Mouse (Mus musculus) c-Kit-positive CD71-positive TER-119-negative erythroid progenitor cells, embryonic 14.5 days (primary cell): ENCODE data around the gene Cpne9.
A peak's percentile ranks its signal among the peaks of the same experiment; 100 is the strongest.

Experiments
- DNase-seq: peaks from one replicate; pipeline ENCODE4 v3.0.0-alpha.2; 2013; ENCODE audit warnings: low read depth

Cpne9 gene

DNA sequence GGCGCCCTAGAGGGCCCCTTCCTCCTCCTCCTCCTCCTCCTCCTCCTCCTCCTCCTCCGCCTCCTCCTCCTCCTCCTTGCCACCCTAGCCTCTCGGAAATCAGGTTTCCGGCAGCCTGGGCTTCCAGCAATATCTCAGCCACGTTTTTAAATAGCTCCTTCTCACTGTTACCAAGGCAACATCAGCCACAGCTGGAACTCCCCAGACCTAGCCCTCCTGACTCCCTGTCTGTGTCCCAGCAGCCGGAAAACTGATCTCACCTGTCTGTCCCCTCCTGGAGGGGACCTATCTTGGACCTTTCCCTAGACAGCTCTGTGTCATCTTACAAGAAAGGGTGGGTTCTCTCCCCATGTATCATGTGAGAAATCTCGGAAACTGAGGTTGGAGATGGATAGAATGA is 60.2 kb downstream of the Cpne9 start:
- no peak for DNase-seq

DNA sequence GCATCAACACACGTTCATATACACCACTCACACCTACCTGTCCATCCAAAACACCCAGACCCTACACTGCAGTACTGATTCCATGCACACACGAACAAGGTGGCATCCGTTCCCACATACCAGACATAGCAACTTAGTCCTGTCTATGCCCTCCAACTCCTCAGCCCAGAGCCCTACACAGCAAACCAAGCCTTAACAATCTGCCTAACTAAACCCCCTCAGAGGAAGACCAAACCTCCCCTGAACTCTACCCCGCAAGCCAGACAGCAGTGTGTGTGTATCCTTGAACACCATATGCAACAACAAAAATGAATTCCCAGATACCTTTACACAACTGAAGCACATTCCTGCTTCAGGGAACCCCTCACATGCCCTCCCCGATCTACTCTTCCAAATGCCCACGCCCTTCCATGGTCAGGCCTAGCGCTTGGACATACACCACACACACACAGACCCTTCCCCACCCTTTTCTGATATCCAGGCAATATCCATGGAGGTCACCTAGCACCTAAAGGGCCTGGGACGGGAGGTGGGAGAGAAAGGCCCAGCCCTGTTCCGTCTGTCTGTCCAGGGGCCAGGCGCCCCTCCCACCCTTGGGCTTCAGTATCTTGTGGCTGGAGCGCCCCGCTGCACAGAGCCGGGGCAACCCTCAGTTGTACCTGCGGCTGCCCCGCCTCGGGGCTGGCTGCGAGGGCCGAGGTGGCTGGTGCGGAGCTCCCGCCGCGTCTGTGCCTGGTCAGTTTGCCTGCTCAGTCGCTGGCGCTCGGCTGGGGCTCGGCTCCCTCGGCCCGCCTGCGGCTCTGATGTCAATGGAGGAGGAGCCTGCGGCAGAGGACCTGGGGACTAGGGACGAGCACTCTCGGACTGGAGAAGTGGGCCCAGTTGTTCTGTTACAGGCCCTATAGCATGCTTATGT is 61.3 kb downstream of the Cpne9 start, which contains the start of gene Camk1:
Camk1 (minus strand) TSS at position 808 of the 916 bp plus-strand sequence.
- peak; percentile 24 for DNase-seq

DNA sequence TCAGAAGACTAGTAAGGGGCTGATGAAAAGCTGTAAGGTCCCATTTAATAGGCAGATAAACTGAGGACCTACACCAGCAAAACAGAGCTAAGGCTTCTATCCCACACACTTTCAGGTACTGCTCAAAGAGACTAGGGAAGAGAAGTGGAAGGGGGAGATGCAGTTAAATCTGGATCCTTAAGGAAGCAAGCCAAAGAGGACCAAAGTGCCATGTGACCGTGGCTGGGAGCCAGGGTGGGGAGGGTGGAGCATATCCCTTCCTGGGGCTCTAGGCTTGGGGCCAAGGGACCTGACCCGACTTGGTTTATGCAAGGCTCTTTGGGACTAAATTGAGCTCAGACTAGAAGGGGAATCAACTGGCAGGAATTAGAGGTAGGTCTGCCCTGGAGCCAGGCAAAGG is 62.2 kb downstream of the Cpne9 start:
- no peak for DNase-seq

DNA sequence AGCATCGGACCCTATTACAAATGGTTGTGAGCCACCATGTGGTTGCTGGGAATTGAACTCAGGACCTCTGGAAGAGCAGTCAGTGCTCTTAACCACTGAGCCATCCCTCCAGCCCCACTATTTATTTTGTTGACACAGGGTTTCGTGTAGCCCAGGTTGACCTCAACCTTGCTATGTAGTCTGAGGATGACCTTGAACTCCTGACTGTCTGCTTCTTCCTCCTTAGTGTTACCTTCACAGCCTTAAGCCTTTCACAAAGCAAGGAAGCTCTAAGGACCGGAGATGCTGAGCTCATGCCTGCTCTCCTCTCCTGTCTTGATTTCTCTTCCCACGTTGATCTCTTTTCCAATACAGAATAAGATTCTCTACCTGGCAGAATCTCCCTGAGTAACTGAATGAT is 64.8 kb downstream of the Cpne9 start:
- no peak for DNase-seq

DNA sequence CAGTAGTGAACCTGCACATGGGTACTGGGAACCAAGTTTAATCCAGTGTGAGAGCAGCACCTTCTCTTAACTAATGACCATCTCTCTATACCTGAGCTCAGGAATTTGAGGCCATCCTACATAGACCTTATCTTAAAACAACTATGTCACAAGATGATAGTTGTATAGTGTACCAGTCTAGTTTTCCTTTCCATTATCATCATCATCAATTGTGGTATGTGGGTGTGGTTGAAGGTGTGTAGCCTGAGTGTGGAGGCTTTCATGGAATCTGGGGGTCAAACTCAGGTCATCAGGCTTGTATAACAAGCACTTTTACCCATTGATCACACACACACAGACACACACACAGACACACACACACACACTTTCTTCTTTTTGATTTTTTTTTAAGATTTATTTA is 68.4 kb downstream of the Cpne9 start:
- DNase-seq = no peak

DNA sequence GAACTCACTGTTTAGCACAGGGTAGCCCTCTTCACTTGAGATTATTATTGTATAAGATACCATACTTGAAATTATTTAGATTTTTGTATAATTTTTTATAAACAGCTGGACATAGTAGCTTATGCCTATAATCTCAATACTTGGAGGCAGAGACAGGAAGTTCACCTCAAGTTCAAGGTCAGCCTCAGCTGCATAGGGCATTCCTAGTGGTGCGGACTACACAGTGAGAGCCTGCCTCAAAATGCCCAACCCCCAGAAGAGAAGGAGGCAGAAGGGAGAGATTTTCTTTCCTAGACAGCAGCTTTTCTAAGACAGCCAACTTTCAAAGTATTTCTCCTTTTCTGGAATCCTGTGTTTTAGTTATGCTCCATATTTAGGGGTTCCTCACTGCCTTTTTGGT is 69.1 kb downstream of the Cpne9 start:
- no peak for DNase-seq

- no peak for DNase-seq
Measured at GRCm38 (mm10) chr6:113351653-113352052, 69.5 kb downstream of the Cpne9 start.

- DNase-seq = no peak
Measured at GRCm38 (mm10) chr6:113352820-113353219, 70.7 kb downstream of the Cpne9 start.

- DNase-seq = no peak
Measured at GRCm38 (mm10) chr6:113353696-113354095, 71.6 kb downstream of the Cpne9 start.
